Mouse (Mus musculus) embryo, embryonic 10 days (tissue): ENCODE data around the gene Scg5.

Experiments used
- DNase-seq: peaks from one replicate; pipeline ENCODE4 v3.0.0-alpha.2; 2015; ENCODE audit warnings: low spot score

Scg5 gene

DNA sequence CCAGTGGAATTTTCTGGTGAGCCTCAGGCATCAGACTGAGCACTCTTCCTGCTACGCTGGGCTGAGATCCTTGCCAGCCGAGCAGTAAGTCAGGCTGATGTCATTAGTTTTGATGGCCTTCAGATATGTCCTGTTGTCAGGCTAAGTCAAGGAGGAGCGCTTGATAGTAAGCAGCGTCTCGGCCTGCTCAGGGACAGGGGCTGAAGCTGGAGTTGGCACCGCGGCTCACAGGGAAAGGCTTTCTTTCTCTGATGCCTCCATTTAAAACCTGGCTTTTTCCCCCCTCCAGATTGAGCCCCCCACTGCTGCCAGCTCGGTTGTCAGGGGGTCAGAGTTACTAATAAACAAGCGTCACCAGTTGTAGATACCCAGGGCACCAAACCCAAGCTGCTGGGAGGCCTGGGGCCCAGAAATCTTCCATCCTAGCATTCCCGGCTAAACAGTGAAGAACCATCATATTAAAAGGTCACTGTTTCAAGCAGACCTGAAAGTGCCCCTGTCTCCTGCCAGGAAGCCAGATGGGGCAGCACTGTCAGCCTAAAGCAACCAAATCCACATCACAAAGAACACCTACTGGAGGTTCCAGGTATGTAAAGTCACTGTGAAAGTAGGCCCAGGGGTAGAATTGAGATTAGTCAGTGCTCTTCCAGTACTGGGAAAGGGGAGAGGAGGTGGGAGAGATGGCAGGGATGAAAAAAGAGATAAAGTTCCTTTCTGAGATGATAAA lies 21.9 kb downstream of the Scg5 start:
- DNase-seq = no peak

DNA sequence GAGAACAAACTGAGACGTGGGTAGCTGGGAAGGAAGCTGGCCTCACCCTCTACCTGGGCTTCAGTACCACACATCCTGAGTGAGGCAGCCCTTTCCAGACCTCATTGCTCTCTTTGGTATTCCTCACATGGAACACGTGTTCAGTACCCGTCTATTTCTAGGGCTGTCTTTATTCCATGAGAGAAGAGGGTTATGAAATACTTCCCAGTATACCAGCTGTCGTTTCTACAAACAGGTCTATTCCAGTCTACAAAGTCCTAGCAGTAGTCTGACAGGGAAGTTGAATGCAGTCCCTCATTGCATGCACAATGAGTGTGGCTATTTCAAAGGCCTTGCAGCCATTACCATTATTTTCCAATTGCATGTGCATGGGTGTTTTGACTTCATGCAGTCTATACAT lies 23.2 kb downstream of the Scg5 start:
- no peak for DNase-seq

DNA sequence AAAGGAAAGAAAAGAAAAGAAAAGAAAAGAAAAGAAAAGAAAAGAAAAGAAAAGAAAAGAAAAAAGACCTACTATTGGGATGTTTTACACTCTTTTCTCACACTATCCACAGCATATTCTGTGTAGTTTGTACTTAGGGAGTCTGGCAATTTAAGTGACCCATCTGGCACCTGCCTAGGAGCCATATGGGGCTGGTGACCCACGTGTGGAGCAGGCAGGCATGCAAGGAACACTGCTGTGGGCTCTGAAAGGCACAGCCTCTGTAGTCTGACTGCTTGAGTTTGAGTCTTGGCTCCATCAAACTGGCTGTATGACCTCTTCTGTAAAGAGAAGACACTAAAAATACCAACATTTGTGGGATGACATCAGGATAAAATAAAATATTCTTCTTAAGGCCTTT lies 25.2 kb downstream of the Scg5 start:
- DNase-seq = no peak

DNA sequence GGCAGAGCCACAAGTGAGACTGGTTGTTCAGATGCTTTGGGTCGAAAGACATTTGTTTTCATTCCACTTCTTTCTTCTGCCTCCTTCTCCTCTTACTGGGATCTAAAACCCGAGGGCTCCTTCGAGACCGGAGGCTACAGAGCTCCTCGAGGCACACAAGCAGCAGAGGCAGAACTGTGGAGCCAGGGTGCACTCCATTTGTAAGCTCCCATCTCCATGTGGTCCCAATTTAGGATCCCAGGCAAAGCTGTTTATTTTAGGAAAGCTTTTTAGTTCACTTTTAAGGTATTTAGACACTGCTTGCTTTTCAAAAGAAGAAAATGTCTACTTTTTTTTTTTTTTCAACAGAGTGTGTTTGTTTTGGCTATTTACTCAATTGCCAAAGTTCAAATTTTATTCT lies 28.1 kb downstream of the Scg5 start:
- no peak for DNase-seq

DNA sequence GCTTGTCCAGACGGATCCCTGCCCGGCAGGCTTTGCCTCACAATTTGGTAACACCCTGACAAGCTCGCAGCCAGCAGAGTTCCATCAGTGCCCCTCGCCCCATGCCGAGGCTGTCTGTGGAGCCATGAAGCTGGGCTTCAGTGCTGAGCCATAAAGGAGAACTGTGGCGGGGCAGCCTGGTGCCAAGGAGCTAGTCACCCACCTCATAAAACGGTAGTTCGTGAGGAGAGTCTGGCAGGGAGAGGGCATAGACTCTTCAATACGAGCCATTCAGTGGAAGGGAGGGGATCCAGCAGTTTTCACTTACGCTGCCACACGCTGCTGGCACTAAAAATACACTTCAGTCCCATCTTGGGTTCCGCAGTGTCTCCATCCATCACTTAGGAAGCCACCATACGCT lies 30.3 kb downstream of the Scg5 start:
- DNase-seq = no peak

DNA sequence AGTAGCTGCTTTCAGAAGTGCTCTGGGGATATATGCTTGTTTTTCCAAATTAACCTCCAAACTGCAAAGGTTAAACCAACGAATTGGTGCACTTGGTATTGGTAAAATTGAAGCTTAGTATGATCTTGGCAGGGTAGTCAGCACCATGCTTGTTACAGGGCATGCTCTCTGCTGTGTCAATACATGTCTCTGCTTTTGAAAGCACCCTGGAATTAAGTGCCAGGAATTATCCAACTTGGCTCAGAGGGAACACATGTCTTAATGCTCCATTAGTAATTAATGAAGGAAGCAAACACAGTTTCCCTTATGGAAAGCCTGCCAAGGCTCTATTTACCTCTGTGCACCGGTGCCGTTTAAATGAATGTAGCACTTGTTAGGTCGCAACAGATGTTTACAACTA lies 33.7 kb downstream of the Scg5 start:
- DNase-seq = no peak

DNA sequence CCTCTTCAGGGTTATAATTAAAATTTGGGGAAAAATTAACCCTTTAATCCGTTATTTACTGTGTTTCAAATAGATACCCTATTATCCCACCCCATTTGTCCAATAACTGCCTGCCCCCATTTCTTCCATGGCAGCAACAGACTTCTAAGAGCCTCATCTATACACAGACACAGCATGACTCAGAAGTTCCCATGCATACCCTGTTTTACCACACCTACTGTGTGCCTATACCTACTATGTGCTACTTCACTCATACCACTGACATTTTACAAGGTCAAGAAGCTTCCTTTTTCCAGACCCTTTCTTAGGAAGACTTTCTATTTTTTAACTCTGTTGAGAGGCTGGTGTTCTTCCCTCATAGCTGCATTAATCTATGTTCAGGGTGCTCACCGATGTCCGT lies 35.4 kb downstream of the Scg5 start:
- DNase-seq = no peak

DNA sequence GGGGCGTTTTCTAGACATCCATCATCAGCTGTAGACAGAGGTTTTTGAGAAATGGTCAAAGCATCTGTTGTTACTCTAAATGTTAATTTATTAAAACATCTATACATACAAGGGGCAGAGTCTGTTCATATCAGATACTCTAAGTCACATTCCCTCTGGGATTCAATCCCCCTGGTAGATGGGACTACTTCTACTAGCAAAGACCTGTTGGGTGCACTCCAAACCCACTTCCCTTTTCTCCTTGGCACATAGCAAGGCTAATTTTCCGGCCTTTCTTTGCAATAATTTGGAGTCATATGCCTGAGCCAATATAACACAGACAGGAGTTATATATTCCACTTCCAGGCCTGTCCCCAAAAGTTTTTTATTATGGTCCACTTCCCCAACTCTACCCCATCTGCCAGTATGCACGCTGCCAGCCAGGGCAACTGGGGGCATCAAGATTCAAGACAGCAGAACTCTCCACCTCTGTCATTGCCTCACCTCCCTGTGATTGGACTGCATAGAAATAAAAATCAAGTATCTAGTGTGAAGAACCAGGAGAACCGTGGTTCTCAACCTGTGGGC lies 40.0 kb downstream of the Scg5 start:
- DNase-seq = no peak

DNA sequence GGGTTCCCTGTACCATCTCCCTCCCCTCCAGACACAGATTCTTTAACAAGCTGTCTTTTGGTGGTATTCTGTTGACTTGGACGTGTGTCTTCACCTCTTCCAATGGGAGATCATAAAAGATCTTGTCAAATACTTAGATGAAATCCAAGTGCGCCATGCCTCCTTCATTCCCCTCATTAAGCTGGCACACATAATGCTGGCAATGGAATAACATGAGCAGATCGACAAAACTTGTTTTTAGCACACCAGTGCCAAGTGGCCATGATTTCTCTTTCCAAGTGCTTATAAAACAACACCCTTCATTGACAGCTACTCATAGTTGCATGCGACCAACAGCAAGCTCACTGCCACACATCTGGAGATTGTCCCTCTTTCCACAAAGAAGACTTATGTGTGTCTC lies 41.0 kb downstream of the Scg5 start:
- no peak for DNase-seq

DNA sequence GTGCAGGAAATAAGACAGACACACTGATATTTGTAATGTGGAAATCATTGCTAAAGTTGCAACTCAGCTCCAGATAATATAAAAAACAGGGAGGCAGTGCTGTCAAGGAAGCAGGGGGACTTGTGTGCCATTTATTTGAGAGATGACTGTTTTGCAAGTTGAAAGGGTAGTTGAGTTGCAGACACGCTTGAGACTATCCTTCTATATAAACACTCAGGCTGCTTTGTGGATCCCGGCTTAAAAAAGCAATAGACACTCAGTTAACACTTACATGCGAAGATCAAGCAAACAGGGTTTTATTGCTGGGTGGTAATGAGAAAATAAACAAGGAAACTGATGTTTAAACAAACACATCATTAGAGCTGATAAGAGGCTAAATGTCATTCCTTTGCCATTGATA lies 44.1 kb downstream of the Scg5 start:
- DNase-seq = no peak

DNA sequence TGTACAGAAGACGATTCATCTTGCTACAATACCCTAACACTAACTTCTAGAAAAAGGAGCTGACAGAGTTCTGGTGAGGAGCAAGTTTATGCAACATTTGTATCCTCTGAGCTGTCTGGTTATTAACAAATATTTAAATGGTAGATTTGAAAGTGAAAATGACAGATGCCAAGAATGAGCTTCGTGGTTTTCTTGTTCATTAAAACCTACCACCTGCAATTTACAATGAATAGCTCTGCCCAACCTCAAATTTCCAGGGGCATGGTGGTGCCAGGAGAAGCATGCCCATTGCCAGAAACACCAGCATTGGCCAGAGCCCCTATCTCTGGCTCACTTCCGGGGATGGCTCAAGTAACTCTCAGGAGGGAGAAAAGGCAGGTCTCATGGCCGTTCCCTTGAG lies 47.4 kb downstream of the Scg5 start:
- DNase-seq = no peak

DNA sequence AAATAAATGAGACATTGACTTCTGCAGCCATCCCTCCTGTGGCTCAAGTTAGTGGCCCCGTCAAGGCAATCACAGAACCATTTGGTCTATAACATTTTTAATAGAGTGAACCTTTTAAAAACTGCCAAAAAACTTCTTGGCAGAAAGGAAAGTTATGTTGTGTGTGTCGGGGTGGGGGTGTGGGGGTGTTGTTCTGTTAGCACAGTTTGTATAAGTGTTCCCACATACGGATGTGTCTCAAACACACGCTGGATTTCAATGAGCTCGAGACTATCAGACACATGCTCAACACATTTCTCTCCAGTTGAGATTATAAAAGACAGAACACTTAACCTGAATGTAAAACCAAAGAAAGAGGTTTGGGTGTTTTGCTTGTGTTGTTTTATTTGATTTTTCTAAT lies 47.8 kb downstream of the Scg5 start:
- DNase-seq = no peak

DNA sequence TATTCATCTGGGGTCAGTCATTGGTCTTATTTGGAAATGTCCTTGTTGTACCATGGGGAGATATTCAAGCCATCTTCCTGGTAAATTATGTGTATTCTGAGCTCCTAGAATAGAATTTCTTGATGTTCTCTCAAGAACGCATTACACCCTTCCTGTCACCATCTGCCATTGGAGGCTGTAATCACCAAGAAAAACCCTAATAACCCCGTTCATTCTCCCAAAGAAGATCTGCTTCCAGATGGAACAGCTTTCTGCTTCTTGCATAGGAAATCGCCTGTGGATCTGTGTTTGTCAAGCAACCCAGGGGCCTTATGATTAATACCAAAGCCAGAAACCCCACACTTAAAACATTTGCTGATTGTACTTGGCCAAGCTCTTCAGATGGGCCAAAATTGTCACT lies 49.6 kb downstream of the Scg5 start:
- no peak for DNase-seq

DNA sequence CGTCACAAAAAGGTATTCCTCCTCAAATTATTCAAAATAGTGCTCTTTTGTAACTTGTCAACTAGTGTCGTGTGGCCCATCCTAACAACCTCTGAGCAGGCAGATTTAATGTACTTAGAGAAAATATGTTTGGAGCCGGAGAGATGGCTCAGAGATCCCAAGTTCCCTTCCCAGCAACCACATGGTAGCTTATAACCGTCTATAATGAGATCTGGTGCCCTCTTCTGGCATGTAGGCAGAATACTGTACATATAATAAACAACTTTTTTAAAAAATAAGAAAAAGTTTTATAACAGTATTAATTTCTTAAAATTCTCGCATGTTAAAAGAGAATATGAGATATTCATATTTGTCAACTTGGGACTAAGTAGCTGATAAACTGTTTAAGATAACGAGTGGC lies 50.9 kb downstream of the Scg5 start:
- DNase-seq = peak; percentile 18

DNA sequence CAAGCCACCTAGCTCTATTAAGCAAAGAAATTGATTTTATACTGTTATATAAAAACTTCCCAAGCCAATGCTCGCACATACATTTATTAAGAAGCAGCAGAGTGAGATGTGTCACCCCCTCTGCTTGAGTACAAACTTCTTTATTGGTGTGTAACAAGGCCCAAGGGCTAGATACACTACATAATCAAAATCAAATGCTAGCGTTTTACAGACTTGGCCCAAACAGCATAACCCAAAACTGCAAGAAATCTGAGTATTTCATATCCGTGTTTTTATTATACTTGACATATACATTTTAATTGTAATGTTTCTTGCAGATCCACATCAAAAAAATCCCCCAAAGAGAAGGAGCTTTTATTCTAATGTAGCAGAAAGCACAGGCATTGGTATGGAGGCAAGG lies 52.6 kb downstream of the Scg5 start:
- DNase-seq = no peak

DNA sequence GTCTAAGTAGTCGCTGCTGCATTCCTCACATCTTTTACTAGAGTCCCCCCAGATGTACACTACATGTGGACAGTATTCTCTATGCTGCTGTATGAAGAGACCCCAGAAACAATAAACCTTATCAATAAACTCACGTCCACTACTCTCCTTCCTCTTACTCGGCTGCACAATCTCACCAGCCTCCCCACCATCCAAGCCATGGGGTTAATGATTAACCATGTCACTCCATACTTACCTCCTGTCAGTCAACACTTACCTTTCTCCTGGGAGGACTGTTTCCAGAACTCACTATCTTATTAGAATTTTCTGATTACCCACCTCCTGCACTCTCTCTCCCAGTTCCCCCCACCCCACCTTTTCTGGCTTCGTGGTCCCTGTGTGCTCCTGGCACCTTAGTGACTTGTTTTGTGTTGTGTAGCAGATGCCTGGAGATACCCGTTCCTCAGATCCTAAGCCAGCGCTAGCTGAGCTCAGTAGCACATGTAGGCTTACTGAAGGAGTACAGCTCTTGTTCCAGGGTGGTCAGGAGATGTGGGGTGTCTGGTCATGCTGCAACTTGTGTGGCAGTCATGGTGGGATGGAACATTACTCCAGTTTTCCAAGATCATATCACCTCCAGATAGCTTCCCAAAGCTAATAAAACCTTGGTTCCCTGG lies 54.6 kb downstream of the Scg5 start:
- DNase-seq = no peak

DNA sequence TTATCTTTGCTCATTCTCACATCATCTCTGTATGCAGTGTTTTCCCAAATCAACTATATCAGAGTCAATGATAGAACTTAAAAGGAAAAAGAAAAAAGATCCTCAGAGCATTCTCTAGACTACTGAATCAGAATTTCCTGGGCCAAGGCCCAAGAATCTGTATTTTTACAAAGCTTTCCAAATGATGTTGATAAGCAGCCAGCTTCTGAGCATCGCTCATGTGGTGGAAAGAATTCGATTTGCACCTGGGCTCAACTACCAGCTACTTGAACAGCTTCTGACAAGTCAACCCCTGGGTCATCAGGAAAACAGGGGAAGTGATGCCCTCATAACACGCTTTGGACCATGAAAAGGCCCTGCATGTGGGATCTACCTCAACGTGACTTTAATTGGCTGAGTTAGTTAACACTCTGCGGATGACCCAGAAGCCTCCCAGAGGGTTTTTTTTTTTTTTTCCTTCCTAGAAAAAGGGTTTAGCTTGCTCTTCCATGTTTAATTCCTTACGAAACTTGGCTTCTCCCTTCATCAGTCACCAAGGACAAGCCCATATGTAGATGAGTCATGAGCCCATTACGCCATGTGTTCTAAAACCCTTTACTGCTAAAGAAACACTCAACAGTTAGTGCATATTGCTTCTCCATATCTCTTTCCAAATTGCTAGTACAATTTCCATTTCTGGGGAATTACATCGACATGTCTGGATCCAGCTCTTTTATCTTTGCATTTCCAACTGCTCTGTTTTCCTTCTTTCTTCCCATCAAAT lies 60.2 kb downstream of the Scg5 start:
- no peak for DNase-seq

DNA sequence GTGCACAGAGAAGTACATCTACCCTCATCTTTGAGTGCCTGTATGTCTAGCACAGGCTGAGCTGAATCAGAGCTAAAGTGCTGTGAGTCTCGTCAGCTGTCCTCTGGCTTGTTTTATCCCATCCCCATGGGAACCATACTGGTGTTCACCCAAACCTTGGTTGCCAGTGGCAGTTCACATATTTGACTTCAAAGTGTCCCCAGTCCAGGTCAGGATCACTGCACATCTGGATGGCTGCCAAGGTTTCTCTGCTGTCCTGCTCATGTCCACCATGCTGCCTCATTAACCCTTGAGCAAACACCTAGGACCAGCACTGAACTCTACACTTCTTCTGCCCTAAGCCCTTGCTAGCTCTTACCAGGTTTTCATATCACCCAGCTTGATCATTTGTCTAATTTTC lies 63.0 kb downstream of the Scg5 start:
- DNase-seq = no peak

DNA sequence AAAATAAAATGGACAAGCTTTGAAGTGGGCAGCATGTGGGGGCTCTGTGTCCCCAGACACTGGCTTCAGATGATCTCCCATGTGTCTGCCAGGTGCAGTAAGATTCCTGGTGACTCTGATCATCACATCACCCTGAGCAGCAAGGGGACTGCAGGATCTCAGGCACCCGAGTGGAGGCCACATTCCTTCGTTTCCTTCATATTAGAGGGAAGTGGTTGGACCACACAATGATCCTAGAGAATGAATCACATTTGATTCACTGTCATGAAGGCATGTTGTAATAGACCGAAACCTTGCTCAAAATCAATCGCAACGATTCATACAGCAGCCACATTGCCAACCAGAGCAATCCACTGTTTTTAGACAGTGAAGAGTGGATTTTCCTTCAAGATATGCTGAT lies 64.0 kb downstream of the Scg5 start:
- no peak for DNase-seq

DNA sequence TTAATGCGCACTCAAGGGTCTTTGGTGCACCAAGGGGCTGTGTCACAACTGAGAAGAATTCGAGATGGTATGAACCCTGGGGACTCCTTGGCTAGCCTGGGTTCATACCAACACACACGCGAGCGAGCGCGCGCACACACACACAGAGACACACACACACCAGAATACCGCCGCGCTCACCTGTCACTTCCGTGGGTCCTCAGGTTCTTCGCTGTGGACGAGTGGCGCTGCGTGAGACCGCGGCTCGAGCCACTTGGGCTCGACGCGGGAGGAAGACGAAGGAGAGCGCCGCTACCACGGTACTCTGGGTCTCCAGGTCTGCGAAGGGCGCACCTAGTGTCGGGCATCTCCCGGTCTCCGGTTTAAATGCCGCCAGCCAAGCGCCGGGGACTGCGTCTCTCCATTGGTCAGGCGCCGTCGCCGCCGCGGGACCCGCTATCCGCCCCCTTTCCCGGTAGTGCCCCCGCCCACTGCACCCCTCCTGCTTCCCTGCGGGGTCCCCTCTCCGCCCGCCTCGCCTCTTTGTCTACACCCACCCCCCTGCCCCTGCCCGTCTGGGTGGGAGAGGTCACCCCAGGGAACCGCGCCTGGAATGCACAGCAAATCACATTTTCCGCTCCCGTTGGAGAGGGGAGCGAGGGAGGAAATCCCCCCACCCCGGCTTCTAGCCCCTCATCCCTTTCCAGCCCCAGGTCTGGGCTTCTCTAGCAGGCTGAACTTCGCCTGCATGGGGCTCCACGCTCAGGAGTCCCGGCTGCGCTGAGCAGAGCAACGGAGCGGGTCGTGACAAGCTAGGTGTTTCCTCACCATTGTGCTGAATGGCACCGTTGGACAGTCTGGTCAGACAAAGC lies 70.4 kb downstream of the Scg5 start, which contains the start of gene Grem1:
Gene Grem1 (minus strand): TSS at position 336 of the 851 bp plus-strand sequence.
- peak; percentile 39 for DNase-seq

DNA sequence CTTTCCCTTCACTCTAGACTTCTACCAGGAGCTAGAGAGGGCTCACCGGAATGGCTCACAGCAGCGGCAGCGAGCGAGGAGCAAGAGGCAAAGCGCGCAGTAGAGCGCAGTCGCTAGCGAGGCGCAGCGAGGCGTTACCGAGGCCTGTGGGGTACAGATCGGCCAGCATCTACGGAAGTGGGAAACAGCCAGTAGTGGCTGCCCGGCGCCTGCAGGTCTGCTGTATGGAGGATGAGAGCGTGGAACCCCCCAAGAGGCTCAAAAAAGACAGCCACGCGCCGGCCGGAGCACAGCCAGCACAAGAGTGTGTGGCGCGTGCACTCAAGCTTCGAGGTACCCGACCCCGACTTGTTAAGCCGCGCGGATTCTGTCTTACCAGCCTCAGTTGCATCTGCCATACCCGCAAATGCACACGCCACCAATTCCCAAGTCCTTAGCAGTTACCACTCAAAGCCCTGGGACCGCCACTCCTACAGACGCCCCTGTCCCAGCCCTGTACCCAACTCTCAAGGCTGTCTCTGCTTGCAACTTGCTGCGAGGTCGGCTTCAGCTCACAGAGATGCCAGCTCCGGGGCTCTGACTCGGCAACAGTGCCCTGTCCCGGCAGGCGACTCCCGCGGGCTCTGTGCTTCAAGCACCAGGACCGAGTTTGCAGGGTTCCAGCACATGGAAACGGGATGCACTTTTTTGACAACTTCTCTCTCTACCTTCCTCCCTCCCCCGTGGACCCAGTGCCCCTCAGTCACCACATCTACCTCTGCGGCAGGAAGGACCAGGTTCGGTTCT lies 71.2 kb downstream of the Scg5 start:
- peak; percentile 76 for DNase-seq
